Mouse (Mus musculus): ENCODE results near the gene Milr1. TPM values are rescaled to one million over a fixed set of nuclear protein-coding genes. Genes with fewer than 3 reads are reported as not detected.
"Not testable (repeated sequence)": the region's sequence is repeated elsewhere in the genome, so short reads cannot be mapped to it uniquely, and the experiment has no call there.

Milr1 gene
- polyA plus RNA-seq, 1 experiment from 2014 or later, result 1.4 TPM

GRCm38 (mm10) chr11:106740724-106741123 lies 10.3 kb upstream of the Milr1 start:
- not testable (repeated sequence) for H3K4me2 ChIP-seq (replicated peaks); ATAC-seq (ENCODE audit: low FRiP score, low read depth); H3K4me1 ChIP-seq; H3K36me3 ChIP-seq; H3K27me3 ChIP-seq; H3K4me3 ChIP-seq; H3K9ac ChIP-seq; H3K27ac ChIP-seq; H3K9me3 ChIP-seq
- 94% methylated on average over 8 of the region's 8 CpGs for WGBS

DNA sequence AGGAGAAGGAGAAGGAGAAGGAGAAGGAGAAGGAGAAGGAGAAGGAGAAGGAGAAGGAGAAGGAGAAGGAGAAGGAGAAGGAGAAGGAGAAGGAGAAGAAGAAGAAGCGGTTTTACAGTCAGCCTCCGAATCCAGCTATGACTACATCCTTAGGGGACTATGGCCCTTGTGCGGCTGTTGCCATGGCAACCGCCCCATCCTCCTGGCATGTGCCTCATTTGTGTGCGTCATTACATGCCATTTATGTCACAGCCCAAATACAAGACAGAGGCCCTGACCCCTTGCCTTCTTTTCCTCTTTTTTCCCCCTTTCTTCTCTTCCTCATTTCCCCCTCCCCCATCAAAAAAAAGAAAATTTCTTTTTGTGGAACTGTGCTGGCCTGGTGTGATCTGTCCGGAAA lies 9.8 kb upstream of the Milr1 start:
- Histone ChIP-seq H3K4me2 (replicated peaks) (no peak overlapping the region), H3K4me3 (no peak overlapping the region), H3K27me3 (no peaks in the 10 kb centered on the region), H3K9ac (no peak overlapping the region), H3K9me3 (no peaks in the 10 kb centered on the region), H3K36me3 (no peaks in the 10 kb centered on the region), H3K4me1 (peaks cover 8% of the 10 kb centered on the region; the same call in 1 of the 2 replicates), H3K27ac (no peak overlapping the region)
- WGBS, result 68% methylated on average over 6 of the region's 6 CpGs
- ATAC-seq (ENCODE audit: low FRiP score, low read depth), result no peak

DNA sequence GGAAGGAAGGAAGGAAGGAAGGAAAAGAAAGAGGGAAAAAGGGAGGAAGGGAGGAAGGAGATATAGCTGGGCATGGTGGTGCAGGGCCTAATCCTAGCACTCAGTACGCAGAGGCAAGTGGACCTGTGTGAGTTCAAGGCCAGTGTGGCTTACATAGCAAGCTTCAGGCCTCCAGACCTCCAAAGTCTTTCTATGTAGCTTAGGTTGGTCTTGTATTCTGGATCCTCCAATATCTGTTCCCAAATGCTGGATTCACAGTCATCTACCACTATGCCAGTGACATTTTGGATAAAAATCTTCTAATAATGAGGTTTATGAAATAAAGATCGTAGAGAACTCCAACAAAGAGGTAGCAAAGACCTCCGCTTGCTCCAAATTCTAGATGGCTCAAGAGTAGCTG lies 9.2 kb upstream of the Milr1 start:
- no peak for ATAC-seq (ENCODE audit: low FRiP score, low read depth)
- Histone ChIP-seq H3K27me3 (no peaks in the 10 kb centered on the region), H3K4me3 (no peak overlapping the region), H3K9ac (no peak overlapping the region), H3K4me1 (peaks cover 8% of the 10 kb centered on the region; the same call in 1 of the 2 replicates), H3K36me3 (no peaks in the 10 kb centered on the region), H3K27ac (no peak overlapping the region), H3K4me2 (replicated peaks) (no peak overlapping the region), H3K9me3 (no peaks in the 10 kb centered on the region)
- 91% methylated on average over 3 of the region's 3 CpGs for WGBS

GRCm38 (mm10) chr11:106742388-106742841 lies 8.6 kb upstream of the Milr1 start:
- no peak for ATAC-seq (ENCODE audit: low FRiP score, low read depth)
- peaks cover 4% of the 10 kb centered on the region; the same call in 1 of the 2 replicates for H3K9me3 ChIP-seq
- 58% methylated on average over 6 of the region's 6 CpGs for WGBS
- no peak overlapping the region for H3K9ac ChIP-seq
- no peaks in the 10 kb centered on the region for H3K27me3 ChIP-seq
- H3K36me3 ChIP-seq, result no peaks in the 10 kb centered on the region
- no peak overlapping the region for H3K27ac ChIP-seq
- 0 out of 2 replicates have a peak, but pooled peaks cover 3% of the 10 kb centered on the region for H3K4me1 ChIP-seq
- no peak overlapping the region for H3K4me2 ChIP-seq (replicated peaks)
- no peak overlapping the region for H3K4me3 ChIP-seq

GRCm38 (mm10) chr11:106744949-106745348 lies 6.1 kb upstream of the Milr1 start:
- Histone ChIP-seq H3K9ac (no peak overlapping the region), H3K4me3 (no peak overlapping the region), H3K4me1 (no peaks in the 10 kb centered on the region), H3K36me3 (no peaks in the 10 kb centered on the region), H3K27ac (no peak overlapping the region), H3K9me3 (peaks cover 8% of the 10 kb centered on the region; the same call in 1 of the 2 replicates), H3K27me3 (no peaks in the 10 kb centered on the region), H3K4me2 (replicated peaks) (no peak overlapping the region)
- WGBS, result 83% methylated on average over 5 of the region's 5 CpGs
- no peak for ATAC-seq (ENCODE audit: low FRiP score, low read depth)

- H3K4me2 ChIP-seq (replicated peaks), result not testable (repeated sequence)
Observed at GRCm38 (mm10) chr11:106749557-106750120, 1.4 kb upstream of the Milr1 start.

DNA sequence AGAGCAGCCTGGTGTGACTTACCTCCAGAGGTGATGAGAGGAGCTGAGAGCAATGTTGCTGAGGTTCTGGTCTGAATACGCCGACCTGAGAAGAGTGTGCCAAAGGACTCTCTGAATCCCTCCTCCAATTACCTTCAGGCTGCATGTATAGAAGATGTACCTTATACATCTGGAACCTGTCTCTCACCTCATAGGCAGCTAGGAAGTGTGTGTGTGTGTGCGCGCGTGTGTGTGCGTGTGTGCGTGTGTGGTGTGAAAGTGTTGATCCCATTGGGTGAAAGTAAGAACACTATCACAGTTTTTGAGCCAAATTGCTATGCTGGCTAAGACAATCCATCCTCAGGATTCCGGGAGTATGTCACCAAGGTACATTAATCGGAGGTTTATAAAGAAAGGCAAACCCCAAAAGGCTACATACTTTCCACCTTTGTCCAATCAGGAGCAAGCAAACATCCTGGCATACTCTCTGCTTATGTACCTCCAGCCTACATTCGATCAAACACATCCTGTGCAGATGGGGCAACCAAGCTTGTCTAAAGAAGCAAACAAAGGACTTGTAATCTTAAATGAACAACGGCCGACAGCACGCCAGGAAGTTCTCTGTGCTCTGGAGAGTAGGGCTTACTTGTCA lies 790 bp upstream of the Milr1 start, which contains the start of gene Pecam1:
Gene Pecam1, minus strand, starts transcription at position 508 of the 631 bp plus-strand sequence.
- Histone ChIP-seq H3K4me1 (no peaks in the 10 kb centered on the region), H3K4me3 (no peak within 1 kb of the TSS), H3K9ac (no peak within 1 kb of the TSS), H3K27me3 (no peaks in the 10 kb centered on the region), H3K27ac (no peak within 1 kb of the TSS), H3K9me3 (peaks cover 8% of the 10 kb centered on the region; the same call in 1 of the 2 replicates), H3K4me2 (replicated peaks) (no peak within 1 kb of the TSS), H3K36me3 (no peaks in the 10 kb centered on the region)
- 88% methylated on average over 13 of the region's 13 CpGs for WGBS
- ATAC-seq (ENCODE audit: low FRiP score, low read depth), result no peak

More at GRCm38 (mm10) chr11:106749557-106750120, 1.4 kb upstream of the Milr1 start:
- not testable (repeated sequence) for H3K27me3 ChIP-seq; H3K27ac ChIP-seq; H3K36me3 ChIP-seq; H3K4me3 ChIP-seq; H3K9ac ChIP-seq; H3K4me1 ChIP-seq; H3K9me3 ChIP-seq; ATAC-seq (ENCODE audit: low FRiP score, low read depth)
- WGBS, result 94% methylated on average over 7 of the region's 7 CpGs

GRCm38 (mm10) chr11:106752103-106752502 lies 1.1 kb downstream of the Milr1 start:
- H3K9me3 ChIP-seq, result peaks cover 7% of the 10 kb centered on the region; the same call in 1 of the 2 replicates
- H3K36me3 ChIP-seq, result no peaks in the 10 kb centered on the region
- ATAC-seq (ENCODE audit: low FRiP score, low read depth), result no peak
- no peak overlapping the region for H3K4me3 ChIP-seq
- no peak overlapping the region for H3K4me2 ChIP-seq (replicated peaks)
- no peak overlapping the region for H3K9ac ChIP-seq
- H3K27me3 ChIP-seq, result no peaks in the 10 kb centered on the region
- H3K4me1 ChIP-seq, result no peaks in the 10 kb centered on the region
- 81% methylated on average over 7 of the region's 7 CpGs for WGBS
- H3K27ac ChIP-seq, result no peak overlapping the region

DNA sequence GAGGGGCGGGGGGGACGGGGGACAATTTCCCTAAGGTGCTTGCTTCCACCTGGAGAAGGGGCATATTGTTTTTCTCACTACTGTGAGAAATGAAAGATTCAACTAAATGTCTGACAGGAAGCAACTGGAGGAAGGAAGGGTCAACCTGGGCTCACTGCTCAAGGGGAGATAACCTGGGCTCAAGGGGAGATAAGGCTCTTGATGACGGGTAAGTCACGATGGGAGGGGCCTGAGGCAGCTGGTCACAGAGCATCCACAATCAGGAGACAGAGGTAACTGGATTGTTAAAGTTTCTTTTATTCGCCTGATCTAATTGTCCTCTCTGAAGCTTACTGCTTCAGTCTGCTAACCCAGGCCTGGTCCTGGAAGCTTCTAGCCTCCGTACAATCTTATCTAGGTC lies 2.3 kb downstream of the Milr1 start:
- no peak overlapping the region for H3K27ac ChIP-seq
- H3K9me3 ChIP-seq, result no peaks in the 10 kb centered on the region
- H3K4me3 ChIP-seq, result no peak overlapping the region
- H3K4me2 ChIP-seq (replicated peaks), result no peak overlapping the region
- H3K27me3 ChIP-seq, result no peaks in the 10 kb centered on the region
- ATAC-seq (ENCODE audit: low FRiP score, low read depth), result no peak
- no peaks in the 10 kb centered on the region for H3K36me3 ChIP-seq
- 85% methylated on average over 6 of the region's 6 CpGs for WGBS
- H3K4me1 ChIP-seq, result no peaks in the 10 kb centered on the region
- no peak overlapping the region for H3K9ac ChIP-seq

GRCm38 (mm10) chr11:106755583-106755982 lies 4.6 kb downstream of the Milr1 start:
- Histone ChIP-seq H3K27ac (no peak overlapping the region), H3K9ac (no peak overlapping the region), H3K9me3 (no peaks in the 10 kb centered on the region), H3K4me1 (no peaks in the 10 kb centered on the region), H3K27me3 (no peaks in the 10 kb centered on the region), H3K4me2 (replicated peaks) (no peak overlapping the region), H3K4me3 (no peak overlapping the region), H3K36me3 (no peaks in the 10 kb centered on the region)
- ATAC-seq (ENCODE audit: low FRiP score, low read depth), result no peak
- WGBS, result 81% methylated on average over 5 of the region's 5 CpGs

DNA sequence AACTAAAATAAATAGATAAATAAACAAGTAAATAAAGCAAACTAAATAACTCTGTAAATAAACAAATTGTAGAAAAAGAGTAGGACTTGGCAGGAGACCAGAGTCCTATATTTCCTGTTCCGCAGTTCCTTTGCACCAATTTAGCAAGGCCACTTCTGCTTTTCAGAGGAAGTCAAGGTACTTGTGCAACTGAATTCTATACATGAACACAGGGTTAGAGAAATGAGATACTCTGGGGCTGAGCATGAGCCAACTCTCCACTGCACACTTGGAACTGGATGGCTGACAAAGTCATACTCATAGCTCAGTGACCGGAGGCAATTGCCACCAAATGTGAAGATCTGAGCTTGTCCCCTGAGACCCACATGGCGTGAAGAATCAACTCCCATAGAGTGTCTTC lies 8.0 kb downstream of the Milr1 start:
- WGBS, result 90% methylated on average over 3 of the region's 3 CpGs
- peaks cover 9% of the 10 kb centered on the region; the same call in 1 of the 2 replicates for H3K4me1 ChIP-seq
- no peak overlapping the region for H3K4me3 ChIP-seq
- H3K4me2 ChIP-seq (replicated peaks), result no peak overlapping the region
- H3K9me3 ChIP-seq, result no peaks in the 10 kb centered on the region
- H3K9ac ChIP-seq, result no peak overlapping the region
- H3K27ac ChIP-seq, result no peak overlapping the region
- no peaks in the 10 kb centered on the region for H3K27me3 ChIP-seq
- H3K36me3 ChIP-seq, result no peaks in the 10 kb centered on the region
- no peak for ATAC-seq (ENCODE audit: low FRiP score, low read depth)

DNA sequence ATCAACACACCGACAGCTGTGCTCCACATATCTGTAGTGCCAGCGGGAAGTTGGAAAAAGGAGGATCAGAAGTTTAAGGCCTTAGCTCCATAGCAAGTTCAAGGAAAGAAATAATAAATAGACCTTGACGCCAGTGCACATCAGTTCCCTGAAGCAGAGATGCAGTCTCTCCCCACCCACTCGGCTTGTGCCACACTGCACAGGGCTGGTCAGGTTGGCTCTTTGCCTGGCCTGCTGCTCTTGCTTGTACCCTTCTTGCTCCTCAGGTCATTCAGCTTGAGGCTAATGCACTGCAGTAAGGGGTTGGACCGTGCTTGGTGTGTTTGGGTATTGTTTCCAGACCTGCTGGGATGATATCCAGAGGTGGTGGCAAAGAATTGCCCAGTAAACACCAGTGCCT lies 9.5 kb downstream of the Milr1 start:
- peaks cover 9% of the 10 kb centered on the region for H3K36me3 ChIP-seq
- no peak overlapping the region for H3K27ac ChIP-seq
- H3K9me3 ChIP-seq, result no peaks in the 10 kb centered on the region
- no peak overlapping the region for H3K9ac ChIP-seq
- peaks cover 9% of the 10 kb centered on the region; the same call in 1 of the 2 replicates for H3K4me1 ChIP-seq
- no peak overlapping the region for H3K4me3 ChIP-seq
- no peak for ATAC-seq (ENCODE audit: low FRiP score, low read depth)
- 89% methylated on average over 5 of the region's 5 CpGs for WGBS
- H3K4me2 ChIP-seq (replicated peaks), result no peak overlapping the region
- no peaks in the 10 kb centered on the region for H3K27me3 ChIP-seq
